Mouse (Mus musculus) liver, postnatal 0 days (tissue): ENCODE measurements around the gene Dnmt1. TPM values are rescaled to one million over a fixed set of nuclear protein-coding genes. Genes with fewer than 3 reads are reported as not detected.

Experiments
- ATAC-seq: fragments of 200-750 bp; cut with Nextera tagmentation; 2 replicates; pipeline ENCODE4 v1.8.0; 2017; ENCODE audit warnings: mild to moderate bottlenecking, moderate library complexity
- DNase-seq: peaks from one replicate; pipeline ENCODE4 v3.0.0-alpha.2; 2016
- H3K27ac ChIP-seq: fragments of 300-500 bp; sonication (generic); 2 replicates; pipeline ENCODE4 v1.5.1; 2014; ENCODE audit warnings: antibody characterized with exemption, moderate library complexity, mild to moderate bottlenecking, low read depth
- H3K27me3 ChIP-seq: fragments of 300-500 bp; sonication (generic); 2 replicates; pipeline ENCODE4 v1.6.1; 2014; ENCODE audit warnings: low read length, control low read depth, mixed read lengths; ENCODE audit not compliant: insufficient read depth
- H3K36me3 ChIP-seq: fragments of 300-500 bp; sonication (generic); replicated peaks from 2 replicates; pipeline ENCODE4 v1.6.1; 2014; ENCODE audit warnings: mild to moderate bottlenecking, control low read depth, low read length, moderate library complexity, mixed read lengths; ENCODE audit not compliant: insufficient read depth
- H3K4me1 ChIP-seq: fragments of 300-500 bp; sonication (generic); 2 replicates; pipeline ENCODE4 v1.6.1; 2014; ENCODE audit warnings: antibody characterized with exemption, mild to moderate bottlenecking, control low read depth; ENCODE audit not compliant: insufficient read depth
- H3K4me2 ChIP-seq: fragments of 300-500 bp; sonication (generic); 2 replicates; pipeline ENCODE4 v1.6.1; 2014; ENCODE audit warnings: low read depth, mild to moderate bottlenecking, low read length, moderate library complexity, mixed read lengths
- H3K4me3 ChIP-seq: fragments of 300-500 bp; sonication (generic); 2 replicates; pipeline ENCODE4 v1.5.1; 2014; ENCODE audit warnings: low read depth, low read length
- H3K9ac ChIP-seq: fragments of 300-500 bp; sonication (generic); replicated peaks from 2 replicates; pipeline ENCODE4 v1.6.1; 2014; ENCODE audit warnings: mild to moderate bottlenecking, moderate library complexity
- H3K9me3 ChIP-seq: fragments of 300-500 bp; sonication (generic); 2 replicates; pipeline ENCODE4 v1.6.1; 2016; ENCODE audit warnings: mild to moderate bottlenecking, control low read depth, low read length, mixed read lengths
- CTCF ChIP-seq: sonication (generic); IDR thresholded peaks from 2 replicates; pipeline ENCODE4 v1.5.1; 2016; ENCODE audit warnings: antibody characterized with exemption, low read depth
- EP300 ChIP-seq: IDR thresholded peaks from 2 replicates; pipeline ENCODE4 v1.6.1; 2016; ENCODE audit warnings: antibody characterized with exemption, low read depth, mild to moderate bottlenecking
- WGBS: fragments of 180-500 bp; shearing (Covaris S2); extraction: QIAGEN DNeasy Blood & Tissue Kit; methylation state at CpG from one replicate; pipeline ENCODE4 v1.1.7; 2014; ENCODE audit not compliant: insufficient replicate concordance; 5-methylcytosine and 5-hydroxymethylcytosine counted together
- polyA plus RNA-seq: library from polyadenylated mRNA; unstranded; fragments of >200 nt; fragmentation: Nextera tagmentation; extraction: Ambion mirVana; gene quantifications from 2 replicates; pipeline ENCODE4 v1.2.1, GENCODE M21; 2015

Gene Dnmt1
- polyA plus RNA-seq, 1 experiment from 2014 or later = 24.5 TPM

DNA sequence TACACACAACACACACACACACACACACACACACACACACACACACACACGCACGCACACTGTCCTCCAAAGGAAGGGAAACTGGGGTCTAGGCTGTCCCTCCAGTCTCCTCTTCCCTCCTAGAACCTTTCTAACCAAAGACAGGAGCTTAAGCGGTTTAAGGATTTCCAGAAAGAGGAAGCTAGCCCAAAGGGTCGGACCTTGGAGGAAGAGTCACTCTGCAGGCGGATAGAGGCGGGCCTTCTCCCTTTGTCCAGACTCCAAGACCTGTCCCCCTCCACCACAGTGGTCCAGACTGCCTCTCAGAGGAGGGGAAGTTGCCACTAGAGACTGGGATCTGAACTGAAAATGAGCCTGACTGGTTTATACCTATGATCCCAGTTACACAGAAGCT is 14.0 kb upstream of the Dnmt1 start:
- ATAC-seq = no peak
- H3K9ac ChIP-seq = no peak overlapping the region; the same call in 1 of the 2 replicates
- H3K9me3 ChIP-seq = no peaks in the 10 kb centered on the region
- 0 out of 2 replicates have a peak, but pooled peaks cover 6% of the 10 kb centered on the region for H3K27me3 ChIP-seq
- no peaks in the 10 kb centered on the region for H3K36me3 ChIP-seq
- DNase-seq = no peak
- H3K4me3 ChIP-seq = no peak overlapping the region
- WGBS = 28% methylated on average over 6 of the region's 6 CpGs
- 0 out of 2 replicates have a peak overlapping the region, but pooled peaks have one; percentile 22 for H3K4me2 ChIP-seq
- TF ChIP-seq CTCF = no peak
- no peak for TF ChIP-seq EP300
- H3K4me1 ChIP-seq = peaks cover 20% of the 10 kb centered on the region
- no peak overlapping the region for H3K27ac ChIP-seq

DNA sequence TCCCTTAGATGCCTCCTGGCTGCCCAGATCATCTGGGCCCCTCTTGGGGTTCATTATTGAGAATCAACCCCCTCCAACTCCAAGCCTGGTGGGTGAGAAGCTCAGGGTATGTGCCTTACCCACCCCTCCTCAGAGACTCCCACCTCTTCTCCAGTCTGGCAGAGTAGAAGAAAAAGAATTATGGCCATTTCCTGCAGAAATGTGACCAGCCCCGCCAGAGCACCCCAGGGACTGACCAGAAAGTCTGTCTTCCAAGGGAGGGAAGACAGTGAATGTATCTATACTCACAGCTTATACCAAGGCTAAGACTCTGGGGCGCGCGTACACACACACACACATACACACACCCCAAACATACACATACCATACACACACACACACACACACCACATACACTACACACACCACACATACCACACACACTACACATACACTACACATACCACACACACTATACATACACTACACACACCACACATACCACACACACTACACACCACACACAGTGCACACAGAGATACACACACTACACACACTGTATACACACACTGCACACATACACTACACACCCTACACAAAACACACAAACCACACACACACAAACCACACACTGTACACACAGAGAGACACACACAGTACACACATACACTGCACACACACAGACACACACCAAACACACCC is 13.5 kb upstream of the Dnmt1 start:
- Histone ChIP-seq H3K9ac (no peak overlapping the region; the same call in 1 of the 2 replicates), H3K4me2 (0 out of 2 replicates have a peak overlapping the region, but pooled peaks have one; percentile 22), H3K4me1 (peaks cover 15% of the 10 kb centered on the region), H3K36me3 (no peaks in the 10 kb centered on the region), H3K9me3 (no peaks in the 10 kb centered on the region), H3K27ac (no peak overlapping the region), H3K27me3 (0 out of 2 replicates have a peak, but pooled peaks cover 6% of the 10 kb centered on the region), H3K4me3 (no peak overlapping the region)
- WGBS = 74% methylated on average over 4 of the region's 4 CpGs
- DNase-seq (no peak), ATAC-seq (no peak)
- TF ChIP-seq EP300 (no peak), CTCF (no peak)

DNA sequence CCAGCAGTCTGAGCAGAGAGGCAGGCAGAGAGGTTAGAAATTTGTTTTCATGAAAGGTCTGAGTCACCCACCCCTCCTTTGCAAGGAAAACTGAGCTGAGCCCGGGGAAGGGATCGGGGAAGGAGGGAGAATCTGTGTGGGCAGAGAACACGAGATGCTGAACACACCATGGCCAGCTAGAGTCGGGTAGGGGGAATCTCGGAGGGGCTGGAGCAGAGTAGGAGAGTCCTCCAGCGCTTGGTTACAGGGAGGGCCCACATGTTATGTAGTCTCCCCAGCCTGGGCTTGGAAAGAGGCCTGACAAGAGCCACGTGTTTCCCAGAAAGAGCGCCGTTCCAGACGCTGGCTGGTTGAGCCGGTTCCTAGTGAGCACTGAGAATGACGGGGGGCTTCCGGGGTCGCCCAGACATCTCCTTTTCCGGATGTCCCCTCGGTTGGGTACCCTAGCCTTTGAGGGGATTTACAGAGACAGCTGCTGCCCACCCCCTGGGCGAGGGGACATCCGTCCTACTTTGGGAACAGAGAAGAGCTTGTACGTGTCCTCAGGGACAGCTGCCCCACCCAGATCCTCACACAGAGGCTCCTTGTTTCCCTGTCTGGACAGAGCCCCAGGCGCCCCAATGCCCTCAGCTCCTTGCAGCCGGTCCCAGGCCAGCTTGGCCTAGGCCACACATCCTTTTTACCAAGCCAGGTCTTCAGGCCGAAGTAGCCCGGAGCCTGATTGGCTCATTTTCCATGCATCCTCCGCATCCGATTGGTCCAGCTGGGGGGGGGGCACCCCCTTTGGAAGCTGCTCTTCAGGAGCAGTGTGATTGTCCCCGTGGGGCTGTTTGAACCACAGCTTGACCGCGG is 12.7 kb upstream of the Dnmt1 start:
- H3K4me1 ChIP-seq = peaks cover 15% of the 10 kb centered on the region
- TF ChIP-seq EP300 (no peak), CTCF (no peak)
- no peaks in the 10 kb centered on the region for H3K9me3 ChIP-seq
- H3K4me3 ChIP-seq = no peak overlapping the region
- H3K36me3 ChIP-seq = 0 out of 2 replicates have a peak, but pooled peaks cover 4% of the 10 kb centered on the region
- WGBS = 78% methylated on average over 28 of the region's 28 CpGs
- H3K27me3 ChIP-seq = 0 out of 2 replicates have a peak, but pooled peaks cover 6% of the 10 kb centered on the region
- ATAC-seq (no peak), DNase-seq (no peak)
- no peak overlapping the region for H3K4me2 ChIP-seq
- H3K9ac ChIP-seq = no peak overlapping the region; the same call in 1 of the 2 replicates
- H3K27ac ChIP-seq = no peak overlapping the region

DNA sequence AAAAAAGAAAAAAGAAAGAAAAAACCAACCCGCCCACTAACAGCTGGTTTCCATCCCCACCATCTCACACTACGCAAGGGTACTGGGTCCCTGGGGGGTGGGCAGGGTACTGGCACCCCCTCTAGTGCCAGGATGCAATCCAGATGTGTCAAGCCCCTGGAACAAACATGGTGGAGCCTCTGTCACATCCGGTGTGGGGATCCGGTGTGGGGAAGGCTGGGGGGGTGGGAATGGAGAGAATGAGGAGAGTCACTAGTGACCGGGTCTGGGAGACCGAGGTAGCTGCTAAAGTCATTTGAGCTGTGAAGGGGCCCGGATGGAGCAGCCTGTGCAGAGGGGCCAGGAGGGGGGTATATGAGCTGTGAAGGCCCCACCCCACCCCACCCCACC is 12.1 kb upstream of the Dnmt1 start:
- H3K4me1 ChIP-seq = peaks cover 11% of the 10 kb centered on the region
- no peak overlapping the region for H3K4me3 ChIP-seq
- no peak overlapping the region for H3K9ac ChIP-seq
- DNase-seq (no peak), ATAC-seq (no peak)
- no peaks in the 10 kb centered on the region for H3K9me3 ChIP-seq
- TF ChIP-seq EP300 = no peak
- no peak for TF ChIP-seq CTCF
- WGBS = 83% methylated on average over 7 of the region's 7 CpGs
- peaks cover 4% of the 10 kb centered on the region; the same call in 1 of the 2 replicates for H3K36me3 ChIP-seq
- H3K27ac ChIP-seq = no peak overlapping the region
- no peak overlapping the region for H3K4me2 ChIP-seq
- 0 out of 2 replicates have a peak, but pooled peaks cover 6% of the 10 kb centered on the region for H3K27me3 ChIP-seq

DNA sequence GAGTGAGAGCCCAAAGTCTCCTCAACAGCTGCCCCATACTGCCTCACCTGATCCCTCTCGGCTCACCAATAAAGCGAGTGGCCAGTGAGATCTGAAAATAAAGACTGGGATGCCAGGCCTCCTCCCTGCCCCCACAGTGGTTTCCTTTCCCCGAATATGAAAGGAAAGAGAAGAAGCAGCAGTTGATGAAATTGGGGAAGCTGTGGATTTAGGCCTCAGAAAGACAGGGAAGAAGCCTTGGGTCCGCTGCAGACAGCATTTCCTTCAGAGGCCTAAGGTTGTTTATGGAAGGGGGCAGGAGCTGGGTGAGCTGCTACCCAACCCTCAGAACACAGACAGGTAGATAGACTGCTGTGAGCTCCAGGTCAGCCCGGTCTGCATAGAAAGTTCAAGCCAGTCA is 7.1 kb upstream of the Dnmt1 start:
- peaks cover 4% of the 10 kb centered on the region; the same call in 1 of the 2 replicates for H3K36me3 ChIP-seq
- no peaks in the 10 kb centered on the region for H3K4me1 ChIP-seq
- H3K9me3 ChIP-seq = no peaks in the 10 kb centered on the region
- H3K27ac ChIP-seq = peak overlapping the region; percentile 44; the same call in 1 of the 2 replicates
- no peak overlapping the region for H3K9ac ChIP-seq
- TF ChIP-seq CTCF = no peak
- no peak for TF ChIP-seq EP300
- ATAC-seq (no peak), DNase-seq (no peak)
- no peak overlapping the region for H3K4me3 ChIP-seq
- no peak overlapping the region for H3K4me2 ChIP-seq
- H3K27me3 ChIP-seq = no peaks in the 10 kb centered on the region
- WGBS = 51% methylated on average over 5 of the region's 5 CpGs

DNA sequence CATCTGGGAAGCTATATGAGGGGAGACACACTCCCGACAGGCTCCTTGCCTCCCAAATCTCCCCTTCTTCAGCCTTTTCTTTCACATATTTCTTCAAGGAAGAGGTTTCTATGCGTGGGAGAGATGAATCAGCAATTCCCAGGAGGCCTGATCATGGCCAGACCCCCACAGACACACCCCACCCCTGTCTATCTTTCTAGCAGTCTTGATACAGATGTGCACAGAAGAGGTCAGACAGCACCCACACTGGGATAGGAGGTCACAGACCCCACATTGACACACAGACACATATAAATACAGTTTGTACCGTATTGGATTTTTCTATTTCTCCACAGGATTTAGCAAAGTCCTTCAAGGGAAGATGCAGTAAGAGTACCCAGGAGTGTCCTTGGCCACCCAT is 6.3 kb upstream of the Dnmt1 start:
- Histone ChIP-seq H3K4me3 (no peak overlapping the region), H3K27ac (no peak overlapping the region), H3K36me3 (peaks cover 4% of the 10 kb centered on the region; the same call in 1 of the 2 replicates), H3K4me1 (no peaks in the 10 kb centered on the region), H3K9ac (no peak overlapping the region), H3K4me2 (no peak overlapping the region), H3K9me3 (no peaks in the 10 kb centered on the region), H3K27me3 (no peaks in the 10 kb centered on the region)
- no peak for ATAC-seq
- TF ChIP-seq CTCF (no peak), EP300 (no peak)
- 56% methylated on average over 3 of the region's 3 CpGs for WGBS
- no peak for DNase-seq
